Mouse (Mus musculus) G1E (cell line): ENCODE measurements at regions not wholly inside any gene's neighbourhood (a gene's known extent, or its start where the extent isn't known, plus 50 kb on each side); places are given as distances from the start of the nearest gene placed in this dataset.

Source experiments
- CTCF ChIP-seq: IDR thresholded peaks from 2 replicates; pipeline ENCODE4 v1.5.1; 2012; ENCODE audit warnings: low read depth, low read length, inconsistent platforms, mixed read lengths
- GATA1 ChIP-seq: IDR thresholded peaks from 2 replicates; pipeline ENCODE4 v1.6.1; 2012; ENCODE audit warnings: borderline replicate concordance, low read length, inconsistent platforms, mixed read lengths
- GATA2 ChIP-seq: IDR thresholded peaks from 2 replicates; pipeline ENCODE4 v1.6.1; 2012; ENCODE audit warnings: low read depth, low read length, inconsistent platforms, borderline replicate concordance
- POLR2AphosphoS5 ChIP-seq: IDR thresholded peaks from 2 replicates; pipeline ENCODE4 v1.6.1; 2012; ENCODE audit warnings: low read depth, low read length, inconsistent platforms; ENCODE audit not compliant: insufficient replicate concordance
- TAL1 ChIP-seq: conservative IDR thresholded peaks from 2 replicates; pipeline ENCODE4 v1.6.1; 2012; ENCODE audit warnings: low read depth, low read length, inconsistent platforms, mixed read lengths

- TF ChIP-seq CTCF = no peak
- TF ChIP-seq POLR2AphosphoS5 = no peak
- no peak for TF ChIP-seq GATA1
- no peak for TF ChIP-seq TAL1
- no peak for TF ChIP-seq GATA2
Measured at GRCm38 (mm10) chr19:21146860-21147390, 125.2 kb upstream of the Zfand5 start.
